Mouse (Mus musculus) right cerebral cortex, postnatal 10 days (tissue): ENCODE measurements around the gene Pparg.

ENCODE experiments used
- DNase-seq, 2 experiments: peaks; one replicate each; pipeline ENCODE4 v3.0.0; 2021; ENCODE audit warnings: low spot score in 2 of 2

Gene Pparg

DNA sequence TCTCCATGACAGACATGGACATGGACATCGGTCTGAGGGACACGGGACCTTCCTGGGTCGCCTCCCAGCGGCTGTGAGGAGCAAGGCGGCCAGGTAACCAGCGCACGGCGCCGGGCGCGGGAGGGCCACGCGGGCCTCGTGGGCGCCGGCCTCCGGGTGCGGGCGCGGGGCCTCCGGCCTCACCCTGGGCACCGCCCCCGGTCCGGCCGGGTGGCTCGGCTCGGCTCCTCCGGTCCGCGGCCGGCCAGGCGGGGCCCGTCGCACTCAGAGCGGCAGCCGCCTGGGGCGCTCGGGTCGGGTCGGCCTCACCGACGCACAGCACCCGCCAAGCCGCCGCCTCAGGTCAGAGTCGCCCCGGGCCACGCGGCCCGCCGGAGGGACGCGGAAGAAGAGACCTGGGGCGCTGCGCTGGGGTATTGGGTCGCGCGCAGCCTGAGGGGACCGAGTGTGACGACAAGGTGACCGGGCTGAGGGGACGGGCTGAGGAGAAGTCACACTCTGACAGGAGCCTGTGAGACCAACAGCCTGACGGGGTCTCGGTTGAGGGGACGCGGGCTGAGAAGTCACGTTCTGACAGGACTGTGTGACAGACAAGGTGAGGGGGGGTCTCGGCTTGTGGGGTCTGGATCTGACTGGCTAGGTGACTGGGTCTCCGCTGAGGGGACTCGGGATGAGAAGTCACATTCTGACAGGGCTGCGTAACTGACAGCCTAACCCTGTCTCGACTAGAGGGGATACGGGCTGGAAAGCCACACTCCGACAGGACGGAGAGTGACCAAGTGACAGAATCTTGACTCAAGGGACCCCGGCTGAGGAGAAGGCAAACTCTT lies at the start of gene Pparg:
TSS of gene Pparg (plus strand) at position 176 of the 830 bp plus-strand sequence.
- peak; percentile 31 to 42 for DNase-seq

GRCm38 (mm10) chr6:115312780-115313179 lies 48.0 kb upstream of the Pparg start:
- no peak for DNase-seq

- DNase-seq, result no peak
Observed at GRCm38 (mm10) chr6:115313235-115313738, 47.5 kb upstream of the Pparg start.

GRCm38 (mm10) chr6:115313910-115314309 lies 46.8 kb upstream of the Pparg start:
- DNase-seq, result no peak

DNA sequence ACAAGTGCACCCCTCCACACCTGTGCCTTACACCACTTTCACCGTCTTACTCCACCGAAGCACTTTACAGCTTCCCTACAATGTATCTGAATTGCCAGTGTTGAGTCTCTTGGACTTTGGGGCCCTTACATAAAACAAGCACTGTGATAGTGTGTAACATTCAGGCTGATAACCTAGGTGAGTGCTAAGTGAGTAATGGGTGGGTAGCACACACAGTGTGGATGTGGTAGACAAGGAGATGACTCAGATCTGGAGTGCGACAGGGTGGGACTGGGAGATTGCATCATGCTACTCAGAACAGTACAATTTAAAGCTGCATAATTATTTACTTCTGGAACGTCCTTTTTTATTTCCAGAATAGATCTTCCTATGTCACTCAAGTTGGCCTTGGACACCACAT lies 45.0 kb upstream of the Pparg start:
- DNase-seq, result no peak

- DNase-seq, result no peak
Observed at GRCm38 (mm10) chr6:115316811-115317221, 43.9 kb upstream of the Pparg start.

DNA sequence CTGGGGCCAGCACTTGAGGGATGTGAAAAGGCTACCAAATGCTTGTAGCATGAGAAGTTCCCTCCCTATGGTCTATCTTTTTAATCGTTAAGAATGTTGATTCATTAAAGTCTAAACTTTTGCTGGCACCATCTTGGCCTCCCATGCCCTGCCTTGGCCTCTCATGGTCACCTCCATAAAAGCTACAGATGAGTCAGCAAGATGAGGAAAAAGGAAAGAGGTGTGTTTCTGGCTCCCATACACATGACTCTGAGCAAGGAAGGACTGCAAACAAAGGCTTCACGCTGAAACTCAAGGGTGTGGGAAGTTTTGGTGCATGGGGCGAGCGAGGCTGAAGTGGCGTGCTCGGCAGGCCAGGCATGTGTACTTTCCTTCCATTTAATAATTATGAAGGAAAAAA lies 41.9 kb upstream of the Pparg start:
- no peak for DNase-seq

- no peak for DNase-seq
Observed at GRCm38 (mm10) chr6:115319686-115320085, 41.1 kb upstream of the Pparg start.

DNA sequence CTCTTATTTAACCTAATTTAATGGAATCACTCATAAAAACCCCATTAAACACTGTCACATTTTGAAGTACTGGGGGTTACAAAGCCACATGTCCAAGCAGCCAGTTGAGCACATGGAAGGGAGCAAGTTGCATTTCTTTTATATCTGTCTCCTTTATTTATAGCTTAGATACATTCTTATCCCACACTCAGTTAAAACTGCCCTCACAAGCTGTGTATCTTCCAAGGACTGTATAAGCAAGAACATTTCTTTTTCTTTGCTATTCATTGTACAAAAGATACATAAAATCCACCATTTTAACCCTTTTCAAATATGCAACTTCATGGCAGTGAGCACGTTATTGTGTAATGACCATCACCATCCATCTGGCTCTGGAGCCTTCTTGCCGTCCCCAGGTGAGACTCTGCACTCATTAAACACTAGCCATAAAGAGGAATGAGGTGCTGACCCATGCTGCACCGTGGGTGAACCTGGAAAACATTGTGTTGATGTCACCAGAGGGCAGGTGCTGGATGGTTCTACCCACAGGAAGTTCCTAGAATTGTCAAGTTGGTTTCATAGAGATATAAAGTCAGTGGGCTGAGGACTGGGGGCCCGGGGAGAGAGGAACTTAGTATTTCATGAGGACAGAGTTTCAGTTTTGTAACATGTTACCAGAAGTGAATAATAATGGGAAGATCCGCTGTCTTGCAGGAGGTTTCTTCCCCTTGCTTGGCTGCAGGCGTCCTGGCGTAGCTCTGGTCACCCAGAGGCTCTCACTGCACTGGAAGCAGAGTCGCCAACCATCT lies 39.6 kb upstream of the Pparg start:
- no peak for DNase-seq

GRCm38 (mm10) chr6:115321883-115322351 lies 38.8 kb upstream of the Pparg start:
- peak; percentile 50 to 77 for DNase-seq

- DNase-seq, result no peak
Observed at GRCm38 (mm10) chr6:115322956-115323355, 37.8 kb upstream of the Pparg start.

- no peak for DNase-seq
Observed at GRCm38 (mm10) chr6:115330964-115331363, 29.8 kb upstream of the Pparg start.

GRCm38 (mm10) chr6:115333099-115333694 lies 27.6 kb upstream of the Pparg start:
- DNase-seq, result no peak

DNA sequence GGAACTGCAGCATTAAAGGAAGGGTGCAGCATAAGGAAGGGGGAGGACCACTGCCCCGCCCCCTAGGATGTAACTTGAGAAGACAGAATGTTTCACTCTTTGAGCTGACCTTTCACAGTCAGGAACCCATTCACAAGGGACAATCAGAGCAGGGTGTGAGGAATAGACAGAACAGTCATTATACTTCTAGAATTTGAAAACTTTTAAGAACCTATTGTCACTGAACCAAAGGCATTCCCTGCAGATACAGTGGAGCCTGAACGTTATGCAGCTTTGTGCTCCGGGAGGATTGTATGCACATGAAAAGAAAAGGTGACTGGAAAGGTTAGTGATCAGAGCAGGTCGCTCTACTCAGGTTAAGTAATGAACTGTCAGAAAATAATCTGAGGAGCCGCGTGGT lies 25.2 kb upstream of the Pparg start:
- no peak for DNase-seq

DNA sequence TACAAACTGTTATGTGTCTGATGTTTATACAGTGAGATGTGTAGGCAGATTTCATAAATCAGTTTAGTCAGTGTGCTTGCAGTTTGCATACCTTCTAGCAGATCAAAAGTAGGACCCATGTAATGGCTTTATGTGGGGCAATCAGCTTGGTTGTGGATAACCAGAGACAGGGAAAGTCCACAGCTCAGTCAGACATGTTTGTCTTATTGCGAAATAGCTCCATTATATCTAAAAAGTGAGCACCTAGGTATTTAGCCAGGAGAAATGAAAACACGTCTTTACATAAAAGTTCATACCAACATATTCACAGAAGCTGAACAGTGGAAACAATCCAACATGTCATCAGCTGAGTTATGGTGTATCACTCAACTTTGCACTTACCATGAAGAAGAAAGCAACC lies 20.7 kb upstream of the Pparg start:
- DNase-seq, result no peak

- DNase-seq, result no peak
Observed at GRCm38 (mm10) chr6:115343096-115343495, 17.7 kb upstream of the Pparg start.

- DNase-seq, result no peak
Observed at GRCm38 (mm10) chr6:115343570-115343969, 17.2 kb upstream of the Pparg start.

GRCm38 (mm10) chr6:115344101-115344500 lies 16.6 kb upstream of the Pparg start:
- DNase-seq, result no peak

GRCm38 (mm10) chr6:115344513-115344912 lies 16.2 kb upstream of the Pparg start:
- no peak for DNase-seq

DNA sequence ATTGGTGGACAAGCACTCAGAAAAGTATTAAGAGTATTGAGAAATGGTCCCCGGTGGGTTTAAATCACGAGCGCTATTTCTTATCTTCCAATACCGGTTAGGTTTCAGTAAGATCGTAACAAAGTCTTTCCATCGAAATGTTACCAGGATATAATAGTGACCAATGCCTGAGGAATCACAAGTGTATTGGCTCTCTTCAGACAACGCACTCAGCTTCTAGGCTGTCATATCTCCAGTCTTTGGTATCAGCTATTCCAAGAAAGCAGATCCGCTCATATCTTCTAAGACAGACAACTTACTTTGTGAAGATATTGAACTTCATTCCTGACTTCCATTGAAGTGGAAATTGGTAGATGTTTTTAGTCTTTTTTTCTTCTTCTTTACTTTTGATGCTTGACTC lies 15.7 kb upstream of the Pparg start:
- DNase-seq, result no peak

DNA sequence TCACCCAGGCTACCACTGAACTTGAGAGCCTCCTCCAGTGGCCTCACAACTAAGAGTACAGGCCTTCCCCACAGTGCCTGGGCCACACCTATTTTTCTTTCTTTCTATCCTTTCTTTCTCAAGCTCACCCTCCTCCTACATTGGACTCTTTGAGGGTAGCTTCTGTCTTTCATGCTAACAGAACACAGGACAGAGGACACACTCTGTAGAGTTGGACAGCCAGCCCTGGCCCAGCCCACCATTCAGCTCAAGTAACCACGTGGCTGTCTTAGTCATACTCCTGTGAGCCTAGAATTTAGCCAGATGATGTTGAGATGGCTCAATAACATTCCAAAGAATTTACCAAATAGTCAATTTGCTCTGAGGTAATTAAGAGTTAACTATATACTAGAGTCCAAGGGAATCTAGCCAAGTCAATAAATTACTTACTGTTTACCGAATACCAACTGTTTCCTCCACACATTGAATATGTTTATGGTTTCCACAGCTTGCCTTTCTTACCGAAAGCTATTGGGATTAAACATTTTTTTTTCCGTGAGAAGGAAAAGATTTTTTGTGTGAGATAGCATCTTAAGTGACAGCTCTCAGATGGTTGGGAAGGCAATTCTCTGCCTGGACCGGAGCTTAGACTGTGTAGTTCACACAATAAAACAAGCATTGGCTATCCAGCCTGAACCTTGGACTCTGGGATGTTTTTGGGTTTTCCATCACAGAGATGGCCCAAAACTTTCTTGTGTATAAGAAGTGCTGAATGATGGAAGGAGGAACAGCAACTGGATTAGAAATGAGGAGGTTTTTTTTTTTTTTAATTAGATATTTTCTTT lies 10.9 kb upstream of the Pparg start:
- no peak for DNase-seq
